Mouse (Mus musculus): ENCODE results near the gene Adamts14. TPM values are rescaled to one million over a fixed set of nuclear protein-coding genes. Genes with fewer than 3 reads are reported as not detected.

The Adamts14 gene
- polyA plus RNA-seq, 3 experiments from 2014 or later, result not detected

DNA sequence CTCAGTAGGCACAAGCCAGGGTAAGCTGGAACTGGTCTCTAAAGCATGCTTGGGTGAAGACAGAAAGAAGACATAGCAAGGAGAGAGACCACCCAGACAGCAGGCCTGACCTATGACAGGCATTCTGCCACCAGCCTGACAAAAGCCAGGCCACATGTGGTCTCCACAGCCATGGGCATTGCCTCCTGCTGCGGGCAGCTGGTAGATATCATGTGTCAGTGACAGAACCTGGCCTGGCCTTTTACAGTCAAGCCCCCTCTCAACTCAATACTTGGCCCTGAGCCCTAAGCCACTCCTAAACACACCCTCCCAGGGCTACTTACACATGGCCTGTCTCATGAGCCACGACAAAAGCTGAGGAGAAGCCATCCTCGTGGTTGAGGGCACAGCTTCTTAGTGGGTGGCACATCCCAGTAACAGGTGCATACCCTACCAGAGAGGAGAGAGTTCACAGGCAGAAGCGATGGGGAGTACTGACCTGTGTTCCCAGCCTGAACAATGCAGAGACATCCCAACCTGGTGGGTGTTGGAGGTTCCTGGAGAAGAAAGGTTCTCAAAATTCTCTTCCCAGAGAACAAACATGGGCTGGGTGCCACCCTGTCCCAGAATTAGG is 46.3 kb downstream of the Adamts14 start:
- no peak for ATAC-seq

DNA sequence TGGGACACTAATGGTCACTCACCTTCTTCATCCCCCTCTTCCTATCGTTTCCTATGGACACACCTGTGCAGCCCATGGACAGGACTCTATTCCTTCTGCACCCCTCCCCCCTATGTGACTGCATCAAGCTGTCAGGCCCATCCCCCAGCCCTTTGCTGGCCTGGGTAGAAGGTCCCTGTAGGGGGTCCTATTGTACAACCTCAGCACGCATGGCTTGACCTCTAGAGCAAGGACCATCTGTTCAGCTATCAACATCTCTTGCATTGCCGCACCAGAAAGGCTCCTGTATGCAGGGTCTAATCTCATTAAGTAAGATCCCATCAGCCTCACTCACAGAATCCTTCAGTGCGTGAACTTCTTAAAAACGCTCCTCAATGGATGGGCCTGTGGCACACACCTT is 47.5 kb downstream of the Adamts14 start:
- no peak for ATAC-seq

DNA sequence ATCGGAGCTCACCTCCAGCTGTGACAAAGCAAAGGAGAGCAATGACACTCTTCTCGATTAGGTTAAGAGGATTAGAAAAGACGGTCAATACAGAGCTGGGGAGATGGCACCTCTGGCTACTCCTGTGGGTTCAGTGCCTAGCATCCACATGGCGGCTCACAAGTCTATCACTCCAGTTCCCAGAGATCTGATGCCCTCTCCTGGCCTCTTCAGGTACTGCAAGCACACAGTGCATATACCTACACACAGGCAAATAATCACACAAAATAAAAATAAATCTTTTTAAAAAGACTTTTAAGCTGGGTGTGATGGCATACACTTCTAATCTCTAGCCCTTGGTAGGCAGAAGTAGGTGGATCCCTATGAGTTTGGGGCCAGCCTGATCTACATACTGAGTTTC is 53.9 kb downstream of the Adamts14 start:
- ATAC-seq, result no peak

DNA sequence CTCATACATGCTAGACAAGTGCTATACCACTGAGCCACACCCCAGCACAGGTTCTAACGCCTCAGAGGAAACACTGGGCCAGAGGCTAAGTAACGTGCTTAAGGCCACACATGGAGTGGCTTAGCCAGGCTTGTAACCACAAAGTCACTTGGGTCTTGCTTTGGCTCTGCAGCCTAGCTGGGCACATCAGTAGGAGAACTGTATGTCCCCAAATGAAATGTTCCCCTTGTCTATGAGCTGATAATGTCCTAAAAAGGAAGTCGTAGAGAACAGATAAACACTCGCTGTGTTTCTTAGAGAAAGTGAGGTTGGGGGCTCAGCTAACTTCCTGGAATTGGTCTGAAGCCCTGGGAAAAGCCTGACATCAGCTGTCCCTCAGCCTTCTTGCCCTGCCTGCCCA is 57.1 kb downstream of the Adamts14 start:
- no peak for ATAC-seq

DNA sequence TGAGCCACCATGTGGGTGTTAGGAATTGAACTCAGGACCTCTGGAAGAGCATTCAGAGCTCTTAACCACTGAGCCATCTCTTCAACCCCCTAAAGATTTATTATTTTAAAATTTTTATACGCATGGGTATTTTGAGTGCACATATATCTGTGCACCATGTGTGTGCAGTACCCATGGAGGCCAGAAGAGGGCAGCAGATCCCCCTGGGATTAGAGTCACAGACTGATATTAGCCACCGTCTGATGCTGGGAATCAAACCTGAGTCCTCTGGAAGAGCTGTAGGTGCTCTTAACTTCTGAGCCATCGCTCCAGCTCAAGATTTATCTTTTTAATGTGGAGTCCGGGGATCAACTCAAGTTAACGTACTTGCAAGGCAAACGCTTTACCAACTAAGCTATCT is 57.6 kb downstream of the Adamts14 start:
- ATAC-seq, result no peak

DNA sequence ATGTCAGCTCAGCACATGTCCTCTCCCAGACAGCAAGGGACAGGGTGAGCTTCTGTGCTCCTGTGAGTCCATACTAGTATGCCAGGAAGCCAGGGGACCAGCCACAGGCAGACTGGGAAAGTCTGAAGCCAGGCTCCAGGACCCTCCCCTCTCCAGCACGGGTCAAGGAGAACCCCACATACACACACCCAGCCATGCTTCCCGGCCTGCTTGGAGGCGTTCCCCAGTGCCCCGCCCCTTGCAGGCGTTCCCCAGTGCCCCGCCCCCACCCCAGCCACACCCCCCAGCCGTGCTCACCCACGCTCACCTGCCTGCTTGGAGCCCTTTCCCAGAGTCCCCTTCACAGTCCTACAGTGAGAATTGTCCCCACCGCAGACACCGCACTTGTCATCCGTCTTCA is 60.4 kb downstream of the Adamts14 start:
- no peak for ATAC-seq

DNA sequence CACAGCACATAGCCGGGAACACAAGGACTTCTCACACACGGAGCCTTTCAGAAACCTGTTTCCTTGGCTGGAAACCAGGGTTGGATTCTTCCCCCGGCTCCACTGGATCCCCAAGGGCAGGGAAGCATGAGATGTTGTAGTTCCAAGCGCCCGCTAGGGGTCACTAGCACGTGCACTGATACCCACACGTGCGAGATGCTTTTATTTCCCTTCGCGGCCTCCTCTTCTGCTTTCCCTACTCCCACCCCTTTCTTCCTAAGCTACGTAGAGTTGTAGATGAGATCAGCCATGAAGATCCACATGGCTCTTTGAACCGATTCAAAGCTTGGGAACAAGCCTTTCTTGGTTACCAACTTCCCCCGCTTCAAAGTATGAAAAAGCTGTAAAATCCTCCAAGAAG is 61.5 kb downstream of the Adamts14 start:
- ATAC-seq, result no peak

DNA sequence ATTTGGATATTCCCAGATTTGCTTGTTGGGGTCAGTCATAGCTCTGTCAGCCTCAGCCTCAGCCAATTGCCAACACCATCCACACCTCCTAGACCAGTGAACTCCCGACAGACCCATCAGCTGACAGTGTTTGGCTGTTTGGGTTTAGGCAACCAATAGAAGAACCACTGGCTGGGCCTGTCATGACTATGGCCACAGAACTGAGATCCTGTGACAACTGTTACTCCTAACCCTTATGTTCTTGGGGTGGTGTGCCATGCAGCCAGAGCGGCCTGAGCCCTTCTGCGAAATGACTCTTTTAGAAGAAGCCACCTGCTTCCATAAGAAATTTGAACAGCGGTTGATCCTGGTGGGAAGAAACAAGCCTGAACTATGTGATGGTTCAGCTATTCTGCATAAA is 62.1 kb downstream of the Adamts14 start:
- no peak for ATAC-seq

DNA sequence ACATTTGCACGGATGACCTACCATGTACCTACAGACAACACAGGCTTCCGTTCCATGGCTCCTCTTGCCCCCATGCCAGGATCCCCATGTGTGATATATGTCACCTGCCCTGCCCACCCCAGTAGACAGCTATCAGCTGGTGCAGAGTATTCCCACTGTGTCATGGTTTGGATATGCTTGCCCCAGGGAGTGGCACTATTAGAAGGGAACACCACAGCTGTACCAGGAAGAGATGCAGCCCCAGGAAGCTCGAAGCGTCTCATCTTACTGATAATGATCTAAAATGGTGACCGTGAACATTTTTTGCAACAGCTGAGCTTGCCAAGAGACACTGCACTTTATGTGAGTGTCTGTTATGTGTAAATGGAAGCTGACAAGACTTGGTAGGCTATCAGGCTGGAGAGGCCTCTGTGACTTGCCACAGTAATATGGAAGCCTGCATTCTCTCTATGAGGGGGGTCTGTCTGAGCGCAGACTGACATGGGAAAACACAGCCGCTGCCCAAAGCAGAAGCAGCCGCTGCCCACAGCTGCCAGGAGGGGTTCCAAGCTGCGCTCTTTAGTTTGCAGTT is 65.0 kb downstream of the Adamts14 start:
- no peak for ATAC-seq

DNA sequence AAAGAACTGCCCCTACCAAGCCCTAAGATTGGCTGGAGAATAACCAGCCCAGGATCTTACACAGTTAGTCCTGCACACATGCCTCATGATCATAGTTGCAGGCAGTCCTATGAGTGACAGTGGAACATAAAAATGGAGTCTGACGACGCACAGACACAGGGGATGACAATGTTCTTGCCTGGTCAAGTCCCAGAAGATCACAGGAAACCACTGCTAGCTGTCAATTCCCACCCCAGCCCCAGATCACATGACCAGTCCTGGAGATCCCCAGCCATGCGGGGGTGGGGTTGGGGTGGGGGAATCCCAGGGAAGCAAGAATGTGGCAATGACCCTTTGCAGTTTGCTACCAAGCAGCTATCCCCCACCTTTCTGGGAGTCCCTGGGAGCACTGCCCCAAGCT is 69.3 kb downstream of the Adamts14 start:
- no peak for ATAC-seq

DNA sequence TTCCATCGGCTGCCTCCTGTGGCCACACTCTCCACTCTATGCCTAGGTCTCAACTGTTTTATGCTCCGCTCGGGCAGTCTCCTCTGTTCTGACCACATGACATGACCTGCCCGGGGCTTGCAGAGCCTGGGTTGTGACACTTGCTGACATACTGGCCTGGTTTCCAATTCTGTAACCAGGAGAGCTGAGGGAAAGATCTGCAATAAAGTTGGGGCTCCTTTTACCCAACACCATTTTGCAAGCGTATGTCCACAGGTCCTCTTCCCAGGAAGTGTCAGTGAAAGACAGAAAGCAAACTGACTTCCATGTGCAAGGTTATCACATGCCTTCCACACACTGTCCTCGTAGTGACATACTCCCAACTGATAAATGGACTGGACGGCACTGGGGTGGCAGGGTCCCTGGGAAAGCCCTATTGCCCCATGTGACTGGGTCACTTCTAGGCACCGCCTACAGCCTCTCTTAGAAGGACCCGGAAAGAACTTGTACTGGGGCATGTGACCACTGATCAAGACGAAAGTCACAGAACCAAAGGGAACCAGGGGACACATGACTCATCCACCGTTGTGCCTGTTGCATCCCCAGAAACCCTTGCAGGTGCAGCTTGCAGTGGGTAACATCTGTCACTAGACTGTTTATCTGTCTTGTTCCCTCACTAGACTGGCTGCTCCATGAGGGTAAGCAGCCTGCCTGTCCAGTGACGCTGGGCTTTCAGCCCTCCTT is 71.5 kb downstream of the Adamts14 start:
- ATAC-seq, result no peak

DNA sequence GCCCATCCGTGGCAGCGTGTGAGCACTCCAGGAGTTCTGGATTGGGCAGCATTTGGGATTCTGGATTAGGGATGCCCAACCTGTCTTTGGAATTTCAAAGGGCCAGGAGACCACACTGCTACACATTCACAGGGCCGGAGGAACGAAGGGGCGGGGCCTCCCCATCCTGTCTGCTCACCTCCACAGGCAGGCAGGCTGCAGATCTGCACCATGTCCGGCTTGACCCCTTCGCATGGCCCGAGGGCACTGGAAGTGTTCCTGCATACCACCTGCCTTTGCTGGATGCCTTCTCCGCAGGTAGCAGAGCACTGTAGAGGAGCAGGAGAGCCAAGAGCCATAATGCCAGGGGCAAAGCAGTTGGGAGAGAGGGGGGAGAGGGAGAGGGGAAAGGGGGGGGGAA is 72.2 kb downstream of the Adamts14 start:
- no peak for ATAC-seq

DNA sequence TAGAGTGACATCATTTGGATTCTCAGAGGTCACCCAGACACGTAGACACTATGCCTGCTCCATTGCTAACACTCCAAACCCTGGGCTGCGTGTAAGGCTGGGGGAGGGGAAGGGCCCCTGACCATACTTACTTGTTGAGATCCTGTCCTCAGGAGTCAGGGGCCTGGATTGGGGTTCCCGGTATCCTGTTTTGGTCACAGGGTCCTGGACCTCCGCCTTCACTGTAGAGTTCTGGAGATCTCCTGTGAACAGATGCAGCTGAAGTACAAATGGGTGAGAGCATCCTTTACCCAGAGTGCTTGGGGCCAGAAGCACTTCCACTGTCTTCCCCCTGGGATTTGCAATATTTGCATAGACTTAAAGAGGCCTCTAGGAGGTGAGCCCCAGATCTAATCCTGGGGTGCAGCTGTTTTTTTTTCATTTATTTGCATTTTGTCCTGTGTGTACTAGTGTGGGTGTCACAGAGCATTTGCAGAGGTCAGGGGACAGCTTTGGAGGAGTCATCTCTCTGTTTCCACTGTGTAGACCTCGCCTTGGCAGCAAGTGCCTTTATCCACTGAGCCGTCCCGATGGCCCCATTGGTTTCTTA is 72.9 kb downstream of the Adamts14 start:
- ATAC-seq, result no peak

DNA sequence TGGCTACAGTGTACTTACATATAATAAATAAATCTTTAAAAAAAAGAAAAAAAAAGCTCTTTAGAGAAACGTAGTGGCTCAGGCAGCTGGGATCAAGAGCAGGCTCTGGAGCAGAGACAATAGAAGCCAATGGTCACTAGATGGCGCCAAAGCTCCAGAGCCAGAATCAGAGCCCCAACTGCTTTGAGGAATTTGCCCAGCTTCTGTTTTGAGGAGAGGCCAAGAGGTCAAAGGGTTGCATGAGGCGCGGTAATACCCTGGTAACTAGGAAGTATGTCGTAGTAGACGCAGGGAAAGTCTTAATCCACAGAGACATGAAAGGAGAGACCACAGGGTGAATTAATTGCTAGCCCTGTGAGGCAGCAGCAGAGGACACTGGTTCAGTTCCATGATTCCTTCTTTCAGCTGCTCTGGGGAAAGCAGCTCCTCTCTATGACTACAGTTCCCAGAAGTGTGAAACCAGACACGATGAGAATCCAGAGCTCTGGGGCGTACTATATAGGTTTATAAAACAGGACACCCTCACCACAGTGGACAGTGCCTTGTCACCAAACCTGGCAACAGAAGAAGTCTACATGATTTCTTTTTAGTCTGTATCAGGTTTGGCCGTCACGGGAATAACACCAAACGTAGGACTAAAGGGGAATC is 73.5 kb downstream of the Adamts14 start:
- no peak for ATAC-seq

DNA sequence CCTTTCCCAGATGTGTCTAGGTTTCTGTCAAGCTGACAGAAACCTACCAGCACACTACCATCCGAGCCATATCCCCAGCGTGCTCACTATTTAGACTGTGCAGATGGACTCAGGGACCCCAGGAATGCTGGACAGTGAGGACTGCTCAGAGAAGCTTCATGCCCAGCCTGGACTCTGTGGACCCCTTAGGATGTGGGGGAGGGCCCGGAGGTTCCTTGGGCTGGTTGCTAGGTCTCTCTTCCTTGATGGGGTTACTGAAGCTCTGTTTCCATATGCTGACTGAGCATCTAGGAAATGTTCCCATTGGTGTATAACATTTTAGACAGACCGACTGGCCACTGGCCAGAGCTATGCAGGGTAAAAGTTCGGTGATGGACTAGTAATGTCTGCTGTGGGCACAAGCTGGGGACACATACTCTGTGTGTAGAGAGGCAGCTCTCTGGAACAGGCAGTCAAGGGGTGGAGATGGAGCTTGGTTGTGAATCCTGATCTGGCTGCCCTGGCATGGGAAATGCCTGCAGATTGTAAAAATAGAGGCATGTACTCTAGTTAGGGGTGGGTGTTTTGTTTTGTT is 77.4 kb downstream of the Adamts14 start:
- no peak for ATAC-seq

DNA sequence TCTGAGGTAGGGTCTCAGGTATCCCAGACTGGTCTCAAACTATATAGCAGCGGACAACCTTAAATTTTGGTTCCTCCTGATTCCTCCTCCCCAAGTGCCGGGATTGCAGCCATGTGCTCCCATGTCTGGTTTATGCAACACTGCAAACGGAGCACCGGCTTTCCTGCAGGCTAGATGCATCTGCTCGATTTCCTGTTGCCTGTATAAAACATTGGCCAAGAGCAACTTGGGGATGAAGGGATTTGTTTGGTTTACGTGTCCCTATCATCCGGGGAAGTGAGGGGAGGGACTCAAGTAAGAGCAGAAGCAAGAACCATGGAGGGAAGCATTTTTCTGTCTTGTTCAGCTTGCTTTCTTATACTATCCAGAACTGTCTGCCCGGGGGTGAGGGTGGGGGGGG is 78.0 kb downstream of the Adamts14 start:
- no peak for ATAC-seq

DNA sequence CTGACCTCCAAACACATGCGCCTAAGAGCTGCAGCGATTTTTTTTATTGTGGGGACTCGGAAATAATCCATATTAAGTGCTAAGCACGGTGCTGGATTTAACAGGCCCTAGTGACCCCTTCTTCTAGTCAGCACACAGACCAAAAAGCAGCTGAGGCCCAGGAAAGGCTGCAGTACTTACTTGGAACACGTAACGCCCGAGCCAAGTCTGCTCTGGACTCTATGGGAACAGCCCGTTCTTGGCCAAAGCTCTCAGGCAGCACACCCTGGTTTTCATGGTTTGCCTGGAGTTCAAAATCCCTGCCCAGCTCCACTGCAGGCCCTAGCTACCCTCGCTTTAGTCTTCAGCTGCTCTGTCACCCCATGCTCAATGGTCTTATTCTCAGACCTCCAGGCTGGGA is 78.6 kb downstream of the Adamts14 start:
- no peak for ATAC-seq

DNA sequence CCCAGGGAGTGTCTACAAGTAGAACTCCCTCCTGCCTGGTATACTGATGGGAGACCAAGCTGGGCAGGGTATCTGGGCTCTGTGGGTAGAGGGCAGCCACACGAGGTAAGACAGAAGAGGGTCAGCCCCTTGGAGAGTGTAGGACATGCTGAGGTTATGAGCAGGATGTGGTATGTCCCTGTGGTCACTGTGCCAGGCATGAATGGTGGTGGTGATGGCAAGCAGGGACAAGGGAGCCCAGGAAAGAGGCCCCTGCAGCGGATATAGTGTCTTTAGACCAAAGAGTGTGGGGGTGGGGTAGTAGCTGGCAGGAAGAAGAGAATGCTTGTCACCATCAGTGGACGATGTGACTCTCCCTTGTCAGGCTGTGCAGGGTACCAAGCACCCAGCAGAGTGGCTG is 85.2 kb downstream of the Adamts14 start:
- no peak for ATAC-seq

DNA sequence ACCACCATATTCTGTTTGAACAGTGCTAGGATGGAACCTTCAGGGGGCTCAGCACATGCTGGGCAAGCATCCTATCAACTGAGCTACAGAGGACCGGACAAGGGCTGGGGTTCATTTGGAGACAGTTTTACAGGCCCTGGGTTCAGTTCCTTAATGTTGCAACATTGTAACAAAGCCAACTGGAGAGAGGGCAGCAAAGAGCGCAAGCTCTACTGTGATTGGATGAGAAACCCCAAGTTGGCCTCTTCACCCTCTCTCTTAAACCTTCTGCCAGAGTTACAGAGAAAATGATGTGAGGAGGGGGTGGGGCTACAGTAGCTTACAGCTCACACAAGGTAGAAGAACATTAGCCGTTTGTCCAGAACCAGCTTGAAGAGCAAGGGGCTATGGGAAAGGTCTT is 86.2 kb downstream of the Adamts14 start:
- ATAC-seq, result no peak

DNA sequence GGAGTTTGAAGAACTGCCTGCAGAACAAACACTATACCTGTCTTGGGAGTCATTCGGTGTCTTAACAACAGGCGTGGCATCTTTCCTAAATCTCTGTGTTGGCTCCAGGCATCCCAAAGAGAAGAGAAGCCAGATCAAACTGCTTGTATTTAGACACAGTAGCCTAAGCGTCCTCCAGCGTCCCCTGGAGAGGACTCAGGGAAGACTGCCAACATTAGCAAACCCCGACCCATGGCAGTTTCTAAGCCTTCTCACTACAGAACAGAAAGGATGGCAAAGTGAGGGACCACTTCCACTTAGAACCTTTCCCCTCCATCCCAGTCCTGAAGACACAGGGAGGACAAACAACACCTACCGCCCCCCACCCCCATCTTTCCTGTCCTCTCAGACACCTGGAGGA is 93.3 kb downstream of the Adamts14 start:
- no peak for ATAC-seq

DNA sequence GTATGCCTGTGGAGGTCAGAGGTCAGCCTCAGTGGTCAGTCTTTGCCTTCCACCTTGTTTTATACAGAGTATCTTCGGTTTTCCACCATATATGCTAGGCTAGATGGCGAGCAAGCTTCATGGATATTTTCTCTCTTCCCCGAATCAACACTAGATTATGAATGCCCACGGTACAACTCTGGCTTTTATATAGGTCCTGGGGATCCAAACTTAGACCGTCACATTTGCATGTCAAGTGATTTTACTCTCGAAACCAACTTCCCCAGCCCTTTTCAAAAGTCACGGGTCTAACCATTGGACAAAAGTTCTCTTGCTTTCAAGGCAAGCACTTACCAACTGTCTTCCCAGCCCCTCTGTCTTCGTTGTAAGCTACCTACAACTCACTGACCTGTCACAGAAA is 94.6 kb downstream of the Adamts14 start:
- ATAC-seq, result no peak

DNA sequence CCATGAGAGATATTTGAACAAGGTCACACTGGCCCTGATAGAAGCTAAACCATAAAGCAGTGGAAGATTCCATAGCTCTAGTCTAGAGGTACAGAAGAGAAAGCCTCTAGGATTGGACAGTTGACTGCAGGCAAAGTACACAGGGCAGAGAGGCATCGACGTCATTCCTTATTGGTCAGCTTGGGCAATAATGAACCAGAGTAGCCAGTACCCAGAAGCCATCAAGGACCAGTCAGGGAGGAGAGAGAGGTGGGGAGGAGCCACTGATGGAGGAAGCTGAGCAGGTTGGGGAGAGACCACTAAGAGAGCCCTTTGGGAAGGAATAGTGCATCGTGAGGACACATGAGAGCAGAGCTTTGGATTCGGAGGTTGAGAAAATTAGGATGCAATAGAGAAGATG is 95.5 kb downstream of the Adamts14 start:
- no peak for ATAC-seq

DNA sequence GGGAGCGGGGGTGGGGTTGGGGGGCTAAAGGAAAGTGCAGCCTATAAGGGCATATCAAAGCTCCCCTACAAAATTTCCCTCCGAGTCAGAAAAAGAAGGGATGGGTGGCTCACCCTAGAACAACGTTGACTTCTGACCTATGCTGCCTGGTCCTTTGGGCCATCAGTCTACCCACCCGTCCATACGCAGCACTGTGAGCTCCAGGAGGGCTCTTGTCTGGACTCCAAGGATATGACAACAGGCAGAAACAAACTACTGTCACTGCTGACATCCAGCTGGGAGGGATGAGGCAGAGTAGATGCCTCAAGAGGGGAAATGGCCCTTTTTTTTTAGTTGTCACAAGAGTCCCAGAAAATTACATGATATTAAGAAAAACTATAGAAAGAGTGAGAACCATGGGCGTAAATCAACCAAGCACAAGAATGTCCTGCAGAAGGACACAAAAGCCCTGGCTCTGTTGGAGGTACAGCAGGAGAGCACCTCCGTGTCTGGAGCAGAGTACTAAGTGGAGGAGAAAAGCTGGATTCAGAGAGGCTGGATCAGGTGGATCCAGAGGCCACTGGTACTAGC is 96.9 kb downstream of the Adamts14 start:
- no peak for ATAC-seq
